Mouse (Mus musculus): ENCODE results near the gene Lrp1. TPM values are rescaled to one million over a fixed set of nuclear protein-coding genes. Genes with fewer than 3 reads are reported as not detected.

The Lrp1 gene
- polyA plus RNA-seq, 1 experiment = 99.2 TPM

DNA sequence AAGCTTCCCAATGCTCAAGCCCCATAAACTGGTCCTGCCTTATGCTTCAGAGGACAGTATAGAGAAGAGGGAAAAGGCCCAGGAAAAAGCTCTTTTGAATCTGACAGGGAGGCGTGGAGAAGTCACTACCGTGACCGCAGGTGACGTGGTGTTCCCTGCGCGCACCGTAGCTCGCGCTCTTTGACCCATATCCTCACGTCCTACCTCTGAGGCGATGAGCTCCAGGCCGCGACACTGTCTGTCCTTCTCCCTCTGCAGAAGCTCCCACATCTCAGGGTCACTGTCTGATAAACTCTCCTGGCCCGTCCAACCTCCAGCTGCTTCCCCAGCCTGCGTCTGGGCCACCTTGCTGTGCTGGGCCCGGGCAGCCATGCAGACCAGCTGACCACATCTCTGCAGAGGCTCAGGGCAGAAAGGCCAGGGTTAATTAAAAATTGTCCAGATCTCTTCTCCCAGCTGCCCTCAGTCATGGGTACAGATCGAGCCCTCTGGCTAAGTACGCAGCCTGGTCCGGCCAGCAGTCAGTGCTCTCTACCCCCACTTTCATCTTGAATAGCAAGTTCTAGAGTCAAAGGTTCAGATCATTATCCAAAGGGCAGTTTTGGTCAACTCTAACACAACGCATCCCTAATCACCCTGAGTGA is 100.1 kb downstream of the Lrp1 start:
- no peak for DNase-seq (ENCODE audit: low read depth)

GRCm38 (mm10) chr10:127519903-127520713 is 100.8 kb downstream of the Lrp1 start:
- no peak for DNase-seq (ENCODE audit: low read depth)

DNA sequence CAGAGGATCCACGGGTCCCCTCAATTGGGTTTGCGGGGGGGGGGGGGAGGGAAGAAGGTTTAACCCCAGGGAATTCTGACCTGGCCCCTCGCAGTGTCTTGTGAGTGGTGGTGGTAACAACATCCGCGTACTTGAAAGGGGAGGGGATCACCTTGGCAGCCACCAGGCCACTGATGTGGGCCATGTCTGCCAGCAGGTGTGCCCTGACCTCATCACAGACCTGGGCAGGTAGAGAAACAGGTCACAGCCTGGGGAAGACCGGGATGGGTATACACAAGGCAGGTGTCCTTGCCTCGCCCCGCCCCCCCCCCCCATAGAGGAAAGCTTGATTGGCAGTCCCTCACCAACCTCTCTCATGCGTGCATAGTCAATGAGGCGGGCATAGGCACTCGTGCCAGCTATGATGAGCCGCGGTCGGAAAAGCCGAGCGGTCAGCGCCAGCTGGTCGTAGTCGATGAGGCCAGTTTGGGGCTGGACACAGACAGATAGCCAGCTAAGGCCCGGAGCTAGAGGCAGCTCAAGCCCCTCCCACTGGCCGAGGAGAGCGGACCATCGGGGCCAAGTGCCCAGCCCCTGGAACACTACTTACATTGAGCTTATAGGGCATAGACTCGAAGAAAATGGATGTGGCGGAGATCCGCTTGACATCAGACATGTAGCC is 101.8 kb downstream of the Lrp1 start:
- no peak for DNase-seq (ENCODE audit: low read depth)

DNA sequence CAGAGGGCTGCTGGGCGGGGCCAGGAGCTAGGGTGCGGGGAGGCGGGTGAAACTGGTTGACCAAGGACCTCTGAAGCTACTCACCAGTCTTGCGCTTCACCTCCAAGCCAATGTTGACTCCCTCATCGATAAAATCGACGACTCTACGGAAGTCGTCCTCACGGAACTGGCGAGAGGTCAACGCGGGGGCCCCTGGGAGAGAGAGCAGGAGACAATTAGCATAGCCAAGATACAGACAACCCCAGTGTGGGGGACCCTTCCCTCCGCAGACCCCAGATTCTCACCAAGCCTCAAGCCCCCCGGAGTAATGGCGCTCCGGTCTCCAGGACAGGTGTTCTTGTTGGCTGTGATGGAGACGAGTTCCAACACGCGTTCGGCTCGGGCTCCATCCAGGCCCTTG is 103.0 kb downstream of the Lrp1 start:
- no peak for DNase-seq (ENCODE audit: low read depth)

DNA sequence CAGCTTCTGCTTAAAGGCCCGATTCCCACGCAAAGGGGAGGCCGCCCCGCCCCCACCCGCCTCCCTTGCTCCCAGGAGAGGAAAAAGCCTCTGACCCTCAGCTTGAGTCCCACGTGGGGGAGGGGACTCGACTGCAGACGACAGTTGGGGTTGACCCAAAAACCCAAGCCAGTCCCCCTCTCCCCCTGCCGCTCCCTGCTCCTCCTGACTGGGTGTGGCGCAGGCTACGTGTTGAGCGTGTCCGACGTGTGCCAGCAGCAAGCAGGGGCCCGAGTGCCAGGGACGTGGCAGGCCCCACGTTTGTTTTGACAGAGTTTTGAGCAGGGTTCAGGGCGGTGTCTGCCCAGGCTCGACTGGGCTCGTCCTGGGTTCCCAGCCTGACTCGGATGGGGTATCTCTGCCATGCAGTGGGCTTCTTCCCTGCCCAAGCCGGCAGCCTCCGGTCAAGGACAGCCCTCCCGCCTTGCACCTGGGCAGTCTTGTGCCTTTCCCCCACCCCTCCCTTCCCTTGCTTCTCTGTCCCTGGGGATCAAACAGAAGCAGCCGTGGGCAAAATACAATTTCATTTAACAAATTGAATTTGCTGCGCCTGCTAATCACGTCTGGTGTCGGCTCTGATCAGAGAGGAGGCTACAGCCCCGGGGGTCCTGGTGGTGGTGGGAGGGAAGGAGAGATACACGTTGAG is 104.2 kb downstream of the Lrp1 start:
- DNase-seq (ENCODE audit: low read depth) = no peak

DNA sequence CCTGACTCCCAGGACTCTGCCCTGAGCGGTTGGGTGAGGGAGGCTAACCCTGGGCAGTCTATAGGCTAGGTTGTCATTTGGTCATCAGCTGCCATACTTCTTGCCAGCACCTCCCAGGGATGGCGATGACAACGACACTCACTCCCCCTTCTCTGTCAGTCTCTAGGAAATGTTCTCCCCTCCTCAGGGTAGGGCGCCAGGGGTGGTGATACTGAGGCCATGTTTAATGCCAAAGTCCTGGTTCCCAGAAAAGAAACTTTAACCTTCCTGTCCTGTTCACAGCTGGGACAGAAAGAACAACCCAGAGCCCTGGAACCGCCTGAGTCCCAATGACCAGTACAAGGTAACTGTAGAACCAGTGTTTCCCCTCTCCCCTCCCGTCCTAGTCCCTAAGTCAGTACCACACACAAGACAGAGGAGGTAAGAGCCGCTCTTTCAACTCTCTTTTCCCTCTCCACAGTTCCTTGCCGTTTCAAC is 104.9 kb downstream of the Lrp1 start:
- no peak for DNase-seq (ENCODE audit: low read depth)

DNA sequence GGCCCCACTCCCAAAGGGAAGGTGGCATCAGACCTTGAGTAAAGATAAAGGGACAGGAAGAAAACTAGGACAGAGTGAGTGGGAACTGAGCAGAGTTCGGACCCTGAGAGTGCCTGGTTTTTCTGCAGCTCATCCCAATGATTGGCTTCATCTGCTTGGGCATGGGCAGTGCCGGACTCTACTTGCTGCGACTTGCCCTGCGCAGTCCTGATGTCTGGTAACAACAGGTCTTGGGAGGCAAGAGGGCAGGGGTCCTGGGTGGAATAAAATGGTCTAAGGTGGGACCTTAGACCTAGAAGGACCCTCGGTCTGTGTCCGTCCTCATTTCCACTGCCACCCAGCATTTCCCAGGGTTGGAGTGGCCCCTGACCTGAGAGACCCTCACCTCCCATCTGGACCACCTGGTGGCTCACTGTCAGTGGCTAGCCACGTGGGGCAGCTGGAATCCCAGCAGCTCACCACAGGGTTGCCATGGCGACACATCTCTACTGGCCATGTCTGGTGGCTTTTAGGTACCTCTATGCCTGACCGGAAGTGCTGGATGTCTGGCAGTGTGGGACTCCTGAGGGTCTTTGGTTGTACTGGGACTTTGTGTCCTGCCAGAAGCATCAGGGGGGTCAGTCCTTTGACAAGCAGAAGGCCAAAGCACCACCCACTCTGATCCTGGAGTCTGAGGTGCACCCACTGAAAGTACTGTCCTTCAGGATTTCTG is 105.5 kb downstream of the Lrp1 start:
- no peak for DNase-seq (ENCODE audit: low read depth)

- no peak for DNase-seq (ENCODE audit: low read depth)
These were observed 106.2 kb downstream of the Lrp1 start, which contains the start of gene Ndufa4l2 for GRCm38 (mm10) chr10:127514764-127515163. Gene Ndufa4l2 (plus strand): TSS chr10:127514967.

- no peak for DNase-seq (ENCODE audit: low read depth)
These were observed 106.7 kb downstream of the Lrp1 start for GRCm38 (mm10) chr10:127514111-127514698.

GRCm38 (mm10) chr10:127513501-127514091 is 107.4 kb downstream of the Lrp1 start:
- DNase-seq (ENCODE audit: low read depth) = no peak

DNA sequence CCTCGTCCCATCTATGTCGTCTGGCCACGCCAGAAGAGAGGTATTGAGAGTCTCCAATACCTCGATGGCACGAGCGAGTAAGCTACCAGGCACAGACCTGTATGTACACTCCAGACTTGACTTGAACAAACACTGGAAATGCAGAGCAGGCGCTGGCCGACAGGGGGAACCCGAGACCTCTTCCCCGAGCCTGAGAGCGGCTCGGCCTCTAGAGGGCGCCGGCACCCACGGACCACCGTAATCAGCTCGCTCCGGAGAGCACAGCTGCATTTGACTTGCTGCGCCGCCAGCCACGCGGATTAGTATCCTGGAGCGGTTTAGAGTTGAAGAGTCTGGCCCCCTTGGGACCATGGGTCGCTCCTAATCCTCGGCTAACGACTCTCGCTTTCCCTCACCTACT is 108.1 kb downstream of the Lrp1 start:
- no peak for DNase-seq (ENCODE audit: low read depth)

GRCm38 (mm10) chr10:127512307-127512666 is 108.7 kb downstream of the Lrp1 start:
- DNase-seq (ENCODE audit: low read depth) = no peak

DNA sequence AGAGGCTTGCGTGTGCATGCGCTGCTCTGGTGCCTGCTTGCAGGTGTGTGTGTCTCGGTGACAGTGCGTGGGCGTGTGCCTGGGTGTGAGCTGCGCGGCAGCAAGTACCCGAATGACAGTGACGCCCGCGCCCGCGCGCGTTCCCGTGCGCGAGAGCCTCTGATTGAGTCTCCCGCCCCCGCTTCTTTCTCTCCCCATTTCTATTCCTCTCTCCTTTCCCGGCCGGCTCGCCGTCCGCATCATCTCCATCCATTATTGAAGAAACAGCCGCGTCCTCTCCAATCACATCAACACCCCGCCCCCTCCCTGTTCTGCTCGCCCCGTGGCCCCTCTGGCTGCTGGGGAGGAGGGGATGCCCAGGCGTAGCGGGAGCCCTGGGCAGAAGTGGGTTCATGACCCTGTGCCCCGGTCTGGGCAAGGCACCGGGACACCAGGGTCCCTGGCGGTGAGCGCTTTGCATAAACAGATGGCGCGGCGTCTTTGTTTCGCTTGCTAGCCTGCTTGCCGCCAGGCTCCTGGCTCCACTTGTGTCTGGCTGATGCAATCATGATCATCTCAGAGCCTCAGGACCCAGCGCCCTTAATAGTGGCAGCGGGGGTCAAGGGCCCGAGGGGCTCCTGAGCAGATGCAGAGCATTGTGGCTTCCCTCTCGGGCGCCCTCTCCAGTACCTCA is 109.2 kb downstream of the Lrp1 start:
- no peak for DNase-seq (ENCODE audit: low read depth)

GRCm38 (mm10) chr10:127510895-127511617 is 109.9 kb downstream of the Lrp1 start:
- DNase-seq (ENCODE audit: low read depth) = no peak

DNA sequence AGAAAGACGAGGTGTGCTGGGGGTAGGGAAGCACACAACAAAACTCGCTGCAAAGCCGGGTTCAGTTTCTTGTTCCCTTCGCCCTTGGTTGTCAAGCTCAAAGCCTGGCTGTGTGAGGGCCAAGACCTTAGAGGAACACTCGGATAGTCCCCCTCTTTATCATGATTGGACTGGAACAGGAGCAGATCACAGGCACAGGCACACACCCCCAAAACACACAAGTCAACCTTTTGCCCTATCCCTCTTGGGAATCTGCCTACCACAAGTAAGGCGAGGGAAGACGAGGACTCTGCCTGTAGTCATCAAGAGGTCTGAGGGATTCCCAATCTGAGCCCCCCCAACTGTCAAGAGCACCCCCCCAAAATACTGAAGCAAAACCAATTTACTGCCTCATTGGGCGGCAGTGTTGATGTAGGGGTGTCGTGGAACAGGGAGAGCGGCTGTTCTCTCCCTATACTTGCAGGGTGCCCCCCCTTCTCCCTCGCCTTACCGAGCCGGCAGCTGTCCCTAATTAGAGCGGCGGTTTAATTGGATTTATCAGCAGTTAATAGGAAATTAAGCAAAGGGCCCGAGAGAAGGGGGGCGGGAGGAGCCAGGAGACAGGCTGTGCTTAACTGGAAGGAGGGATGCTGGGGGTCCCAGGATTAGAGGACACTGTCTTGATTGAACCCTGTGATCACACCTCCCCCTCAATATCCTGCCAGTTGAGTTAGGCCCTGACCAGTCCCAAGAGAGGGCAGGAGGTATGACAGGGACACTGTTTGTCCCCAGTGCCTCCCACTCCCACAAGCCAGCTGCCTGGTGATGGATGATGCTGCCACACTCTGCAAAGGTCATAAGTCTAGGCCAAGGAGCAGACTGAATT is 110.9 kb downstream of the Lrp1 start:
- no peak for DNase-seq (ENCODE audit: low read depth)

DNA sequence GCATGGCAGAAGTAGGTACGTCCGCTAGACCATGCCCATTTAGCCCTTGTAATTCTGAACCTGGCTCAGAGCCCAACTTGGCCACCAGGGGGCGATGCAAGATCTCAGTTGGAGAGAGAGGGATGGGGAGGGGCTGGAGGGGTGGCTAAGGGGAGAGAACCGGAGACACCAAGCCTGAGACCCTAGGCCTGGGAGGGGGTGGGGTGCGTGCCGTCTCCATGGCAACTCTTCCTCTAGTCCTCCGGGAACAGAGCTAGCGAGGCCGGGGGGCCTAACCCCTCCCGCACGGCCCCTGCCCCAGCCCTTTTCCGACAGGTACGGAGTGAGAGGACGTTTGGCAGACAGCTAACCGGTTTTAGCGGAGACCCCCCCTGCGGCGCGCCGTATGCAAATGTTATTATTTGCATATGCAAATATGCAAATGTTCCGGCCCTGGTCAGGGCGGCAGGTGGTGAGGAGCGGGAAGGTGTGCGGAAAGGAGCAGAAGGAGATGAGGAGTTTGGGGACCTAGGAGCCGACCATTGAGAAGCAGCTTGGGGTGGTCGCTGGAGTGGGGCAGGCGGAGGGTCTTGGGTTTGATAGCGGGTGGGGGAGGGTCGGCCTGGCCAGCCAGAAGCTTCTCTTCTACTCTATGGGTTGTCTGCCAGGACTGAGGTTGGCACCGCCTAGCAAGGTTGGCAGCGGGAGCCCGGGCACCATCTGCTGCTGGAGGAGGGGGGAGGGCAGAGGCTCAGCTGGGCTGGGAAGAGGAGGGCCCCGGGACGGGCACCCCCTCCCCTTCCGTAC is 111.7 kb downstream of the Lrp1 start:
- no peak for DNase-seq (ENCODE audit: low read depth)

- DNase-seq (ENCODE audit: low read depth) = no peak
These were observed 112.7 kb downstream of the Lrp1 start for GRCm38 (mm10) chr10:127508239-127508638.
